Mouse (Mus musculus): ENCODE measurements at regions not wholly inside any gene's neighbourhood (a gene's known extent, or its start where the extent isn't known, plus 50 kb on each side); places are given as distances from the start of the nearest gene placed in this dataset.
"Not testable (repeated sequence)": the region's sequence is repeated elsewhere in the genome, so short reads cannot be mapped to it uniquely, and the experiment has no call there.

DNA sequence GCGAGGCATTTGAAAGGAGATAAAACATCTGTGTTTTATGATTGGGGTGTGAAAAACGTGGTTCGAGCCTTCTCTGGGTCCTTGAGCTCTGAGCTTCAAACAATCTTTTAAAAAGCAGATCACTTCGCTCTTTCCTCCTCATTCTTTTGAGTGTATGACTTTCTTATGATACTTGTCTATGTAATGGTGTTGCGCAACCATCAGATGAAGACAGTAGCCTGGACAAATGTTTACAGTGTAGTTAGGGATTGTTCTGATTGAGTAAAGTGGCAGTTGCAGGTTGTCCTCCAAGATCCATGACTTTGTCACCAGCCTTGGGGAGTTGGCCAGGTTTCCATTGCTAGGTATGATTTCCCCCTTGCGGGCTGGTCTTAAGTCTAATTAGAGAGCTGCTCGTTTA lies 116.1 kb upstream of the Pfn2 start:
- DNase-seq, result no peak

DNA sequence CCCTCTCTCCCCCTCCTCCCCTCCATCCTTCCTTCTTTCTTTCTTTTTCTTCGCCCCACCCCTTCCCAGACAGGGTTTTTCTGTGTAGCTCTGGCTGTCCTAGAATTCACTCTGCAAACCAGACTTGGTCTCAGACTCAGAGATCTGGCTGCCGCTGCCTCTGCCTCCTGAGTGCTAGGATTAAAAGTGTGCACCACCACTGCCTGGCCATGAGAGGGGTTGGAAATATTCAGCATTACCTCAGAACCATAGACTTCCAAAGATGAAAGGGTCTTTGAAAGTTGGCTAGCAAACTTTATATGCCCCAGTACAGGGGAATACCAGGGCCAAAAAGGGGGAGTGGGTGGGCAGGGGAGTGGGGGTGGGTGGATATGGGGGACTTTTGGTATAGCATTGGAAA lies 122.7 kb upstream of the Pfn2 start:
- DNase-seq, result not testable (repeated sequence)

- no peak for DNase-seq
Observed at GRCm38 (mm10) chr3:57972469-57973245, 124.8 kb upstream of the Pfn2 start.

DNA sequence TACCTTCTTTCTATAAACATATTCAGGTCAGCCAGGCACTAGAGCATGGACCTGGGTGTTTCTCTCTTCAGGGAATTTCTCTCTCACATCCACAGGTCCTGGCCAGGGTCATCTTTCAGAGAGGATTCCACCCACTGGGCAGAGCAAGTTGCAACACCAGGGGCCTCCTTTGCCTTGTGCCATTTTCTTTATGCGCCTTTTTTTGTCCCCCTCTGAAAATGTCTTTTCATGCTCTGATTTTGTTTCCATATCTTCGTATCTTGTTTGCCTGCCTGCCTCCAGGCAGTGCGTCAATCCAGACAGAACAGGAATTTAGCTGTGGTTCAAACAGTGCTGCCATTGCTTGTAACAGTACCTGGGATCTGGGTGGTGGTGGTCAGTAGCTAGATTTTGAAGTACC lies 125.7 kb upstream of the Pfn2 start:
- no peak for DNase-seq

GRCm38 (mm10) chr3:57975379-57975778 lies 127.5 kb upstream of the Pfn2 start:
- DNase-seq, result no peak

DNA sequence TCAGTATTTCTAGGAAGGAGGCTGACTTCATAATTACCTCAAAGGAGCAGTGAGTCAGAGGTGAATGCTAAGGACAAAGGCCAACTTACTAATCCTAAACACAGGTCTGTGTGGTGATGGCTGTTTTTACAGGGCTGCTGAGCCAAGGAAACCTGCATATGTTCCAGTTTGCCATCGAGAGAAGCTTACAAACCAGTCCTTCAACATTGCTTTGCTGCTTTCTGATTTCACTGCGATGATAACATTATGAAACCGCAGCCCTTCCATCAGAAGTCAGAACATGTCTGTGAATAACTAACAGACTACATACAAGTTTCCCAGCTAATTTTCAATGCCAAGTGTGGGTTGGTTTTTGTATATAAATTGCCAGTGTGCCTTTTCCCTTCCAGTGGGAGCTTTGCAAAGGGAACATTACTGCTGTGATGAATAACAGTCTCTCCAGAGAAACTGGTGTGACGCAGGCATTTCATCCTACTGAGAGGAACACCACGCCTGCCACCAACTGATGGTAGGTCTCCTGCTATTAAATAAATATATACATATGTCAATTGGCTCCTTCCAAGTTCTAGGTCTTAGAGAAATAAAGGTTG lies 128.9 kb upstream of the Pfn2 start:
- peak in 1 of 2 experiments; percentile 14 for DNase-seq

- DNase-seq, result no peak
Observed at GRCm38 (mm10) chr3:57988175-57988574, 140.3 kb upstream of the Pfn2 start.

- no peak for DNase-seq
Observed at GRCm38 (mm10) chr3:57990738-57991137, 142.9 kb upstream of the Pfn2 start.

DNA sequence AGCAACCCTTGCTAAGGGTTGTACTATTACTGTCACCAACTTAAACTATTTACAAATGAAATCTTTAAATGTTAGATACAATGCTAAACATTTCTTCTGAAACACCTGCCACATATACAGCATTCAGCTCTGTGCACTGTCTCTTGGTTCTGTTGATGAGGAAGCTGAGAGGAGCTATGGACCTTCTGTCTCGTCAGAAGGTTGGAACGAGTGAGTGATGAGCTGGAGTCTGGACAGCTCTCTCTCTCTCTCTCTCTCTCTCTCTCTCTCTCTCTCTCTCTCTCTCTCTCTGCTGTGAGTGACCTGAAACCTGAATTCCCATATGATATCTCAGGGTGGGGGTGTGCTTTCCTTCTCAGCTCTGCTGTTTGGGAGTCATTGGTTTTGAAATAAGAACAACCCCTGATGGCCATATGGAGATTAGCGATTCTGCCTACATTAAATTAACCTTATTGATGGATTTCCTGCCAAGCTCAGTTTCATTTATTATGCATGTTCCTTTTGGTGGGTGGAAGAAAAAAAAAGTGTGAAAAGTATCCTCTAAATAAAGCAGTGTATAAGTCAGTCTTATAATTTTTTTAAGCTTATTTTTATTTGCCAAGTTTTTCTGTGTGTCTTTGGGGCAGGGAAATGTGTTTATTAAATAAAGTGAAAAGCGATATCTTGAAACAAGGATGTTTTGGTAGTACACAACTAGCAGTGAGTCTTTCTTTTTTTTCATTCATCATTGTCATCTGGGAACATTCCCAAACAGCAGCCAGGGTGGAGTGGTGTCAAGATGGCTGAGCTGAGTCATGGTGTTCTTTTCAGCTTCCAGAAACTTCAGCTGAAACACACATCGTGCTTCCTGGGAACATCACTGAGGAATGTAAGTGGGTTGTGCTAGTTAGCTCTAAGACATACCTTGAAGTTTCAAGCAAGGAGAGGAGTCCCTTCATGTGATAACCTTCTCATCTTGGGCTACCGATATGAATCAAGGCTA lies 150.5 kb upstream of the Pfn2 start:
- peak in 1 of 2 experiments; percentile 24 for DNase-seq

DNA sequence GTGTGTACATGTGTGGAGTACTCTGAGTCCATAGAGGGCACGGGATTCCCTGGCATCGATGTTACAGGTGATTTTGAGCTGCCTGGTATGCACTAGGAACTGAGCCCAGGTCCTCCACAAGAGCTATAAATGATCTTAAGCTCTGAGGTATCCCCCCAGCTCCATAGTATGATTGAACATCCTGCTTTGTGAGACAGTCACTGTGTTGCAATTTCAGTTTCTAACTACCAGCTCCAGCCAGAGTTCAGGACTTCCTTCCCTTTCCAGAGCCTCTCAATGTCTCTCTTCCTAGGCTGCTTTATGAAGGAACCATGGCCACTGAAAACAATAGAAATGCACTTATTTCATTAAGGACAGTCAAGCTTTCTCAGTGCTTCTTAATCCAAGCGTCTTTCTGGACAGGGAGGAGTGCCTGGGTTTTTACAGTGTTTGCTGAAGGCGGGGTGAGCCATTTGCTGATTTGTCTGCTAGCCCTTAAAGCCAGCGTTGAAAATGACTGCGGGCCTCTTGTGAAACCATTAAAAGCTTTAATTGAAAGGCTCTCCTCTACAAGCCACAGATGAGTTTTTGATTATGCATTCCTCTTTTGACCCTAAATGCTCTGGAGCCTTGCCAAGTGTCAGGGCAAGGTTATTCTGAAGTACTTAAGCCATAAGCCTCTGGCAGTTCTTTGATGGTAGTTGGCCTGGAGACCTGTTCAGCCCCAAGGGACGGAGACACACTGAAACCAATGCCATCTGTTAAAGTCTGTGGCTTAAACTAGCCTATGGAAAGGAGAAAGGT lies 155.1 kb upstream of the Pfn2 start:
- no peak for DNase-seq

- no peak for DNase-seq
Observed at GRCm38 (mm10) chr3:58024750-58025392, 177.0 kb upstream of the Pfn2 start.

- DNase-seq, result no peak
Observed at GRCm38 (mm10) chr3:58049618-58050017, 201.7 kb upstream of the Pfn2 start.

- no peak for DNase-seq
Observed at GRCm38 (mm10) chr3:58054726-58055125, 206.8 kb upstream of the Pfn2 start.

DNA sequence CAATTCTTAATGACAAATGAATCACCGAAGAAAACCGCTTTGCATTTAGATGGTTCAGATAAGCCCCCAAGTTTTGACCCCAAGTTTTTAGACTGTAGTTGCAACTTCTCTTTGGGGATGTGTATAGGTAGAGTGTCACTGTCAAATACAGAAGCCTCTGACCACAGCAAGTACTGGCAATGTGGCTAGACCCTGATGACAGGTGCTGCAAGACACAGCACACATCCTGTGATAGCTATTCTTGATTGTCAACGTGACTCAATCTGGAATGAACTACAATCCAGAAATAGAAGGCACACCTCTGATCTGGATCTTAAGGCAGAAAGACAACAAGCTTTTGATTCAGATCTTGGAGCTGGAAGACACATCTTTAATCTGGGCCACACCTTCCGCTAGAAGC lies 207.3 kb upstream of the Pfn2 start:
- no peak for DNase-seq

- peak in 1 of 2 experiments; percentile 1 for DNase-seq
Observed at GRCm38 (mm10) chr3:58056191-58057063, 208.5 kb upstream of the Pfn2 start.

GRCm38 (mm10) chr3:58057064-58057396 lies 209.2 kb upstream of the Pfn2 start:
- DNase-seq, result no peak

GRCm38 (mm10) chr3:58058134-58058533 lies 210.3 kb upstream of the Pfn2 start:
- DNase-seq, result no peak

- no peak for DNase-seq
Observed at GRCm38 (mm10) chr3:58063852-58064549, 216.1 kb upstream of the Pfn2 start.

DNA sequence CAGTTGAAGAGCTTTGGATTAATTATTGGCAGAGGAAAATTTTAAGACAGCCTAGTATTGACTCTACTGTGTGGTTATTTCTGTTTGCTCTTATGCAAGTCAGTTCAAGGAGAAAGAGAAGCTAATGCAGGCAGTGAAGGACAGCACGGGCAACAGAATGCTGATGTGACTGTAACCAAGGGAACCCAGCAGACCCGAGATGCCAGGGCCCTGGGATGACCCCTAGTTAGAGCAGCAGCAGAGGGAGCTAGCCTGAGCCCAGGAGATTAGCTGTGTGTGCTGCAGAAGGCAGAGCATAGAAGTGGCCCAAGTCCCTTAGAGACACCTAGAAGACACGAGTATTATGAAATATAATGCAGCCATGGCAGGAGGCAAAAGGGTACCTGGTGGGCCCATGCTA lies 223.7 kb upstream of the Pfn2 start:
- DNase-seq, result no peak
